Mouse (Mus musculus) MEL (cell line): ENCODE data around the gene Lhfpl3. TPM values are rescaled to one million over a fixed set of nuclear protein-coding genes. Genes with fewer than 3 reads are reported as not detected.

ENCODE experiments used
- DNase-seq: peaks from one replicate; pipeline ENCODE4 v3.0.0; 2011; ENCODE audit warnings: low read depth, low spot score
- H3K27ac ChIP-seq: 2 replicates; pipeline ENCODE4 v1.5.1; 2012; ENCODE audit warnings: low read depth, mild to moderate bottlenecking, control low read depth, low read length, moderate library complexity; ENCODE audit not compliant: control insufficient read depth
- H3K27me3 ChIP-seq, 2 experiments: fragments of 150-350 bp in 1 of 2; sonication (generic) in 1 of 2; 2 replicates each; pipeline ENCODE4 v1.6.1; 2012; ENCODE audit warnings: low read length in 2 of 2, mild to moderate bottlenecking in 2 of 2, improper control_type of control experiment in 1 of 2, moderate library complexity in 1 of 2; ENCODE audit not compliant: insufficient read depth in 2 of 2, control insufficient read depth in 1 of 2
- H3K36me3 ChIP-seq, 2 experiments: 2 replicates each; pipeline ENCODE4 v1.6.1; 2012 to 2014; ENCODE audit warnings: low read length in 2 of 2, improper control_type of control experiment in 1 of 2, inconsistent platforms in 1 of 2, mild to moderate bottlenecking in 1 of 2; ENCODE audit not compliant: insufficient read depth in 2 of 2, control insufficient read depth in 1 of 2
- H3K4me1 ChIP-seq, 2 experiments: fragments of 150-350 bp in 1 of 2; sonication (generic) in 1 of 2; 2 replicates each; pipeline ENCODE4 v1.6.1; 2012; ENCODE audit warnings: low read length in 2 of 2, improper control_type of control experiment in 1 of 2, mild to moderate bottlenecking in 1 of 2; ENCODE audit not compliant: insufficient read depth in 2 of 2, control insufficient read depth in 1 of 2
- H3K4me3 ChIP-seq, 2 experiments: fragments of 150-350 bp in 1 of 2; sonication (generic) in 1 of 2; 2 replicates each; pipeline ENCODE4 v1.5.1; 2012; ENCODE audit warnings: low read depth in 2 of 2, low read length in 2 of 2, mild to moderate bottlenecking in 2 of 2, moderate library complexity in 2 of 2, control low read depth in 1 of 2, improper control_type of control experiment in 1 of 2; ENCODE audit not compliant: control insufficient read depth in 1 of 2, insufficient read depth in 1 of 2
- H3K79me2 ChIP-seq: 2 replicates; pipeline ENCODE4 v1.6.1; 2012; ENCODE audit warnings: mild to moderate bottlenecking, low read length, moderate library complexity; ENCODE audit not compliant: control insufficient read depth, poor library complexity, insufficient read depth
- H3K9ac ChIP-seq: 2 replicates; pipeline ENCODE4 v1.6.1; 2012; ENCODE audit warnings: low read depth, mild to moderate bottlenecking, control low read depth, low read length, moderate library complexity; ENCODE audit not compliant: control insufficient read depth, poor library complexity, severe bottlenecking
- H3K9me3 ChIP-seq: fragments of 150-350 bp; sonication (generic); replicated peaks from 2 replicates; pipeline ENCODE4 v1.6.1; 2012; ENCODE audit warnings: mild to moderate bottlenecking, low read length, improper control_type of control experiment, moderate library complexity; ENCODE audit not compliant: insufficient read depth
- BHLHE40 ChIP-seq: IDR thresholded peaks from 2 replicates; pipeline ENCODE4 v1.6.1; 2012; ENCODE audit warnings: low read depth, mild to moderate bottlenecking, inconsistent platforms, low read length, improper control_type of control experiment, borderline replicate concordance
- CHD2 ChIP-seq: IDR thresholded peaks from 2 replicates; pipeline ENCODE4 v1.6.1; 2011; ENCODE audit warnings: low read length, improper control_type of control experiment
- CTCF ChIP-seq, 3 experiments: IDR thresholded peaks in 2 of 3; conservative IDR thresholded peaks in 1 of 3; 2 replicates each; pipeline ENCODE4 v1.5.1; 2011 to 2012; ENCODE audit warnings: low read length in 3 of 3, low read depth in 2 of 3, mild to moderate bottlenecking in 2 of 3, improper control_type of control experiment in 1 of 3, inconsistent platforms in 1 of 3, mixed read lengths in 1 of 3, moderate library complexity in 1 of 3; ENCODE audit not compliant: control insufficient read depth in 1 of 3, insufficient read depth in 1 of 3, poor library complexity in 1 of 3, severe bottlenecking in 1 of 3
- E2F4 ChIP-seq: IDR thresholded peaks from 2 replicates; pipeline ENCODE4 v1.6.1; 2011; ENCODE audit warnings: low read depth, low read length, improper control_type of control experiment, borderline replicate concordance
- ELF1 ChIP-seq: IDR thresholded peaks from 2 replicates; pipeline ENCODE4 v1.6.1; 2014; ENCODE audit warnings: low read depth, mild to moderate bottlenecking, inconsistent platforms, low read length, improper control_type of control experiment, moderate library complexity
- HCFC1 ChIP-seq: IDR thresholded peaks from 2 replicates; pipeline ENCODE4 v1.6.1; 2012; ENCODE audit warnings: low read depth, mild to moderate bottlenecking, inconsistent platforms, low read length, improper control_type of control experiment, moderate library complexity
- JUND ChIP-seq: IDR thresholded peaks from 2 replicates; pipeline ENCODE4 v1.6.1; 2011; ENCODE audit warnings: low read depth, mild to moderate bottlenecking, improper control_type of control experiment, low read length
- MAFK ChIP-seq: IDR thresholded peaks from 2 replicates; pipeline ENCODE4 v1.6.1; 2011; ENCODE audit warnings: low read depth, mild to moderate bottlenecking, low read length, improper control_type of control experiment, borderline replicate concordance
- MAX ChIP-seq: IDR thresholded peaks from 2 replicates; pipeline ENCODE4 v1.6.1; 2011; ENCODE audit warnings: low read length, improper control_type of control experiment
- MAZ ChIP-seq: IDR thresholded peaks from 2 replicates; pipeline ENCODE4 v1.6.1; 2012; ENCODE audit warnings: low read depth, mild to moderate bottlenecking, inconsistent platforms, low read length, improper control_type of control experiment
- MEF2A ChIP-seq: IDR thresholded peaks from 2 replicates; pipeline ENCODE4 v1.6.1; 2014; ENCODE audit warnings: low read depth, mild to moderate bottlenecking, inconsistent platforms, low read length, improper control_type of control experiment; ENCODE audit not compliant: poor library complexity, insufficient replicate concordance, severe bottlenecking; ENCODE audit errors: extremely low read depth
- MYC ChIP-seq: IDR thresholded peaks from 2 replicates; pipeline ENCODE4 v1.6.1; 2011; ENCODE audit warnings: low read depth, mild to moderate bottlenecking, low read length, improper control_type of control experiment, moderate library complexity
- NELFE ChIP-seq: IDR thresholded peaks from 2 replicates; pipeline ENCODE4 v1.6.1; 2011; ENCODE audit warnings: low read depth, low read length, improper control_type of control experiment
- POLR2A ChIP-seq, 2 experiments: IDR thresholded peaks; 2 replicates each; pipeline ENCODE4 v1.6.1; 2011 to 2012; ENCODE audit warnings: low read length in 2 of 2, mild to moderate bottlenecking in 2 of 2, control low read depth in 1 of 2, improper control_type of control experiment in 1 of 2, low read depth in 1 of 2, moderate library complexity in 1 of 2; ENCODE audit not compliant: control insufficient read depth in 1 of 2, insufficient read depth in 1 of 2, poor library complexity in 1 of 2
- POLR2AphosphoS2 ChIP-seq: IDR thresholded peaks from 2 replicates; pipeline ENCODE4 v1.6.1; 2011; ENCODE audit warnings: low read length, improper control_type of control experiment
- POLR2AphosphoS5 ChIP-seq: IDR thresholded peaks from 2 replicates; pipeline ENCODE4 v1.6.1; 2012; ENCODE audit warnings: low read depth, borderline replicate concordance, mild to moderate bottlenecking, inconsistent platforms, low read length, moderate library complexity, mixed read lengths
- RAD21 ChIP-seq: IDR thresholded peaks from 2 replicates; pipeline ENCODE4 v1.6.1; 2011; ENCODE audit warnings: mild to moderate bottlenecking, low read depth, low read length, improper control_type of control experiment
- SIN3A ChIP-seq: IDR thresholded peaks from 2 replicates; pipeline ENCODE4 v1.6.1; 2012; ENCODE audit warnings: low read length, improper control_type of control experiment, inconsistent platforms
- TAL1 ChIP-seq: IDR thresholded peaks from 2 replicates; pipeline ENCODE4 v1.6.1; 2012; ENCODE audit warnings: mild to moderate bottlenecking, inconsistent platforms, low read length, moderate library complexity, mixed read lengths
- TCF12 ChIP-seq: IDR thresholded peaks from 2 replicates; pipeline ENCODE4 v1.6.1; 2014; ENCODE audit warnings: low read depth, mild to moderate bottlenecking, inconsistent platforms, low read length, improper control_type of control experiment, moderate library complexity
- UBTF ChIP-seq: IDR thresholded peaks from 2 replicates; pipeline ENCODE4 v1.6.1; 2012; ENCODE audit warnings: low read depth, mild to moderate bottlenecking, inconsistent platforms, low read length, improper control_type of control experiment, moderate library complexity, borderline replicate concordance; ENCODE audit not compliant: insufficient read depth
- USF1 ChIP-seq: IDR thresholded peaks from 2 replicates; pipeline ENCODE4 v1.6.1; 2014; ENCODE audit warnings: low read depth, mild to moderate bottlenecking, inconsistent platforms, low read length, improper control_type of control experiment, moderate library complexity
- USF2 ChIP-seq, 2 experiments: IDR thresholded peaks; 2 replicates each; pipeline ENCODE4 v1.6.1; 2011 to 2012; ENCODE audit warnings: improper control_type of control experiment in 2 of 2, low read length in 2 of 2, borderline replicate concordance in 1 of 2, inconsistent platforms in 1 of 2, low read depth in 1 of 2, mild to moderate bottlenecking in 1 of 2; ENCODE audit not compliant: insufficient read depth in 1 of 2
- ZC3H11A ChIP-seq: IDR thresholded peaks from 2 replicates; pipeline ENCODE4 v1.6.1; 2012; ENCODE audit warnings: low read depth, mild to moderate bottlenecking, inconsistent platforms, low read length, improper control_type of control experiment
- ZMIZ1 ChIP-seq: IDR thresholded peaks from 2 replicates; pipeline ENCODE4 v1.6.1; 2012; ENCODE audit warnings: low read depth, mild to moderate bottlenecking, inconsistent platforms, low read length, improper control_type of control experiment, moderate library complexity
- polyA plus RNA-seq, 2 experiments: library from polyadenylated mRNA; stranded (reverse) in 1 of 2; unstranded in 1 of 2; fragments of >175 nt in 1 of 2; fragments of >200 nt in 1 of 2; gene quantifications; 2 replicates each; pipeline versions ENCODE4 v1.2.1 to v1.2.4; 2012; ENCODE audit warnings: low replicate concordance in 2 of 2, low read depth in 1 of 2; ENCODE audit not compliant: insufficient read length in 2 of 2, insufficient read depth in 1 of 2, missing spikeins in 1 of 2
- total RNA-seq: library from RNA; depleted of rRNA; stranded (reverse); fragments of 300-350 nt; gene quantifications from 2 replicates; pipeline ENCODE4 v1.2.3, GENCODE M21; 2012

Gene Lhfpl3
- total and polyA plus RNA-seq, 3 experiments = not detected

DNA sequence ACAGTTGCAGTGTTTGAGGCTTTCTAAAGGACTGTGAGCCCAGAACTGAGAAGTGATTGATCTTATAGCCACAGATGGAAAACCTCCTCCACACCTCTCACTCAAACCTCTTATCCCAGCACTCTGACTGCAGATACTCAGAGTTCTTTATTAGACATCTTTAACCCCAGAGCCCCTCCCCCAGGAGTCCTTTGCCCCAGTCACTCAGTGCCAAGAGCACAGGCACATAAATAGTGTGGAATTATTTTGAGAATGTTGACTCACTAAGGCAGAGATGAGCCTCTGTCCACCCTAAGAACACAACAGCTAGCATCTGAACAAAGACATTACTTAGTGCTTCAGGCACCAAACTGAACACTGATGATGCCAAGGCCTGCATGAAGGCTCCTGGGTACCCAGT is 268.1 kb downstream of the Lhfpl3 start:
- Histone ChIP-seq H3K4me1 (no peaks in the 10 kb centered on the region), H3K9ac (no peak overlapping the region), H3K27me3 (no peaks in the 10 kb centered on the region), H3K79me2 (no peaks in the 10 kb centered on the region), H3K9me3 (no peaks in the 10 kb centered on the region), H3K27ac (no peak overlapping the region), H3K4me3 (no peak overlapping the region), H3K36me3 (no peaks in the 10 kb centered on the region)
- DNase-seq = no peak
- TF ChIP-seq MAFK (no peak), POLR2AphosphoS2 (no peak), MAZ (no peak), USF2 (IDR thresholded peaks at IDR 0.05; ENCODE audit: borderline replicate concordance in 1 of 2, insufficient read depth in 1 of 2, low read depth in 1 of 2, low read length in 2 of 2) (no peak), USF1 (no peak), ZMIZ1 (no peak), NELFE (no peak), HCFC1 (no peak), TCF12 (no peak), MAX (no peak), MEF2A (no peak)

DNA sequence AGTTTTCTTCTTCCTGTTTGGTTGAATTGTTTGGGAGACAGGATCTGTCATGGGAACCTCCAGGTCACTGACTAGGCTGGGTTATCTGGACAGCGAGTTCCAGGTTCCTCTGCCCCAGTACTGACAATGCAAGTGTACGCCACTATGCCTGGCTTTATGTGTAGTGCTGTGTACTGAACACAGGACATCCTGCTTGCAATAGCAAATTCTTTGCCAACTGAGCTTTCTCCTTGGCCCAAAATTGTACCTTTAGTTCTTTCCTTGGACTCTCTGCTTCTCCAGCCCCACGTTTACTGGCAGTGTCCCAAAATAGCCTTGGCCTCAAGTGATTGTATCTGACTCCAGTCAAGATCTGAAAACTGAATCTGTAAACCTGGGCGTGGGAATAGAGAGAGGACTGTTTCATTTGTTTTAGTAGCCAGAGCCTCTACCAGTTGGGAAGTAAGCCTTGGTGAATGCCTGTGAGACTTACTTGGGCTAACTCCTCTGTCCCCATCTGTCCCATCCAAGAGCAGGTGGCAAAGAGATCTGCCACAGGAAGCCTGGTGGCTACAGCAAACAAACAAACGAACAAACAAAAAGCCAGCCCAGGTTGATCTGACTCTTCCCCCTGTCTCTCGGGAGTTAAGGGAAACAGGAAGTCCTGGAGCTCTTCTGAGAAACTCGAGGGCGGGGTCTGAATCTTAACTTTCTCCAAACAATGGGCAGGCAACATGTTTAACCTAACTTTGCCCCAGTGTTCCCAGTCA is 269.9 kb downstream of the Lhfpl3 start:
- Histone ChIP-seq H3K27me3 (no peaks in the 10 kb centered on the region), H3K9me3 (no peaks in the 10 kb centered on the region), H3K9ac (no peak overlapping the region), H3K4me1 (no peaks in the 10 kb centered on the region), H3K4me3 (no peak overlapping the region), H3K79me2 (no peaks in the 10 kb centered on the region), H3K36me3 (no peaks in the 10 kb centered on the region), H3K27ac (no peak overlapping the region)
- DNase-seq = no peak
- no peak for TF ChIP-seq ELF1
- no peak for TF ChIP-seq ZC3H11A
- no peak for TF ChIP-seq BHLHE40
- TF ChIP-seq UBTF = no peak
- TF ChIP-seq E2F4 = no peak
- no peak for TF ChIP-seq RAD21
- no peak for TF ChIP-seq USF1
- TF ChIP-seq POLR2AphosphoS2 = no peak
- no peak for TF ChIP-seq CHD2
- TF ChIP-seq SIN3A = no peak
- no peak for TF ChIP-seq MYC
- no peak for TF ChIP-seq POLR2A (IDR thresholded peaks at IDR 0.05; ENCODE audit: control insufficient read depth in 1 of 2, insufficient read depth in 1 of 2, low read depth in 1 of 2, low read length in 2 of 2, poor library complexity in 1 of 2)
- TF ChIP-seq JUND = no peak
- TF ChIP-seq CTCF (IDR thresholded peaks at IDR 0.05 in 2 of 3, conservative IDR thresholded peaks at IDR 0.05 in 1 of 3; ENCODE audit: control insufficient read depth in 1 of 3, insufficient read depth in 1 of 3, low read depth in 2 of 3, low read length in 3 of 3, poor library complexity in 1 of 3, severe bottlenecking in 1 of 3) = no peak
- TF ChIP-seq HCFC1 = no peak
- no peak for TF ChIP-seq POLR2AphosphoS5
- TF ChIP-seq TAL1 = no peak
- no peak for TF ChIP-seq MAZ
